Mouse (Mus musculus) right cerebral cortex, adult 2 months (tissue): ENCODE results near the gene Eif4a3.
"Not testable (repeated sequence)": the region's sequence is repeated elsewhere in the genome, so short reads cannot be mapped to it uniquely, and the experiment has no call there.

Experiments
- DNase-seq, 2 experiments: peaks; one replicate each; pipeline ENCODE4 v3.0.0; 2021 to 2022; ENCODE audit warnings: low spot score in 2 of 2

Eif4a3 gene

DNA sequence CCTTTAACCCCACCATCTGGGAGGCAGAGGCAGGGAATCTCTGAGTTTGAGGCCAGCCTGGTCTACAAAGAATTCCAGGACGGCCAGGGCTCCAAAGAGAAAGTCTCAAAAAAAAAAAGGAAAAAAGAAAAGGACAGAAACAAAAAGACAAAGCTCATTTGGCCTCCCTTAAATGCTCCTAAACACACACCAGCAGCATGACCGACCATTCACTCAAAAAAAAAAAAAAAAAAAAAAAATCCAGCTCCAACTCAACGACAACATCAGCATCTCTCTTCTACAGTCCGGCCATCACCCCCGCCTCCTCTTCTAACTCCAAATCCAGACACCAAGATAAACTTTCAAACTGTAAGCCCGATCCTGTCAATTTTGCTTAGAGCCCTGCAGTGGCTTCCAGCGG lies 972 bp downstream of the Eif4a3 start:
- no peak for DNase-seq

DNA sequence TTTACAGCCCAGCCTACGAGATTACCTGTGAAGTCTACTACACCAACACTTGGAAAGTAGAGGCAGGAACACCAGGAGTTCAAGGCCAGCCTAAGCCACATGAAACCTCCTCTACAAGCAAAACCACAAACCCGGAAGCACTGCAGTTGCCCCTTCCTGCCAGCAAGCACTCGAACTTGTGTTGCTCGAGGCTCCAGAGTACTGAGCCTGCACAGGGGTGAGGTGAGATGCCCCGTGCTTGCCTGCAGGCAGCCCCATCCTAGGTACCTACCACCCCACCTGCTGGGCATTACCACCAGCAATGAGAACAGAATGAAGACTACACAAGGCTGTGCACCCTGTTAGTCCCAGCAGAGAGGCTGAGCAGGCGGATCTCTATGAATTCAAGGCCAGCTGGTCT lies 1.9 kb downstream of the Eif4a3 start:
- DNase-seq = no peak

DNA sequence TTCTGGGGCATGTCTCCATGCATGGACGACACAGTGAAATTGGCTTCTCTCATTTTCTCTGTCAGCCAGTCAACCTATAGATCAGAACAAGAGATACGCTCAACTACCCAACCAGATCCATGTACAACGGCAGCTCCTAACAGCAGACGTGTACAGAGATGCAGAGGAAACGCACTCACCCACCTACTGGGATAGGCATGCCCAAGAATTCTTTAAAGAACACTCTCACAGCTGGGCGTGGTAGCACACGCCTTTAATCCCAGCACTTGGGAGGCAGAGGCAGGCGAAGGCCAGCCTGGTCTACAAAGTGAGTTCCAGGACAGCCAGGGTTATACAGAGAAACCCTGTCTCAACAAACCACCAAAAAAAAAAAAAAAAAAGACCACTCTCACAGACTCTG lies 7.0 kb downstream of the Eif4a3 start:
- DNase-seq = not testable (repeated sequence)

DNA sequence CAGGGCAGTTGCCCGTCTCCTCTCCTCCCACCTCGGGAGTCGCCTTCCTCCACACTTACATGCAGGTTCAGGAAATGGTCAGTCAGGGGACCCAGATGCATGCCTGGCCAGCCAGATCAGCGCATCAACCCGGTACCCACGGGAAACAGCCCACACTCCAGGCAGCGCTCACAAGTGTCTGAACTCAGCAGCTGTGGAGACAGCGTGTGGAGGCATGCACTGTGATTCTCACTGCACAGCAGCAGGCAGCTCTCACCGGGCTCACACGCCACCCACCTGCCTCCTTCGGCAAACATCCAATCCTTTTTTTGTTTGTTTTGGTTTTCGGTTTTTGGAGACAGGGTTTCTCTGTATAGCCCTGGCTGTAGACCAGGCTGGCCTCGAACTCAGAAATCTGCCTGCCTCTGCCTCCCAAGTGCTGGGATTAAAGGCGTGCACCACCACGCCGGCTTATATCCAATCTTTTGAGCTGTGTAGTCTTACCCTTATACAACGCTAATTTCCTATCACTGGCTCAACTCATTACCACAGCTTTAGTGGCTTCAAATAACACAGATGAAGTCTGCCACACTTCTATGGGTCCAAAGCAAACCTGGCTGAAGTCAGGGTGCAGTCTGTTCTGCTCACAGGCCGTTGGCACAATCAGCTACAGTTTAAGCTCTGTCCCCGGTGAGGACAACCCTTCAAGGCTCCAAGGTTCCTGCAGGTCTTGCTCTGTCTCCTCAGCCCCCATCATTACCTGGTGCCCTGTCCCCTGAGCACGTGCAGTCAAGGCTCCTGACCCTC lies 12.5 kb downstream of the Eif4a3 start:
- DNase-seq = peak; percentile 32 to 43

DNA sequence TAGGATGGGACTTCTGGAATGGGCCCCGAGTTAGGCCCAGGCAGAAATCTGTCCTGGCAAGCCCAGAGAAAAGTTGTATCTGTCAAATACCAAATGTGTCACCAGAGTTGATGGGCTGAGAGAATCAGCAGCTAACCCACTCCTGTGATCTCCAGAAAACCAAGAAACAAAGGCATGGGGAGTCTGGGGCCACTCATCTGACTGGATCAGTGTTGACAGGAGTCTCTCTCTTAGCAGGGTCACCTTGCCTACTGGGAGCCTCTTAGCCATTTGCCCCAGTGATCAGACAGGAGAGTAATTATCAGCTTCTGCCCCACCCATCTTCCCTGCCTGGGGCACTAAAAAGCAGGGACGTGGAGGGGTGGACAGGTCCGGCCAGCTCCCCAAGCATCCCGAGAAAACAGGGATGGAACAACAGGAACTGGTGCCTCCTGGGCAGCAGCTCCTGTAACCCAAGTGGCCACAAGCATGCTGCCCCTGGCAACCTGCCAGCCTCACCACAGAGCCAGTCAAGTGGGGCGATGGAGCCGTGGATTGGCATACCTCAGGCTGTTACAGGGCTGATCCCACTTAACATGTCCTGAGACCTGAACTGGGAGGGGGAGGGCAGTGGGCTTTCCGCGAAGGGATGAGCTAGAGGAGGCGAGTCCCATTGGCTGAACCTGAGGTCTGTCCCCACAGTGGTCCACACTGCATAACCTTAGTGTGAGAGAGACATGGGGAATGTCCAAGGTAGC lies 13.9 kb downstream of the Eif4a3 start:
- no peak for DNase-seq

DNA sequence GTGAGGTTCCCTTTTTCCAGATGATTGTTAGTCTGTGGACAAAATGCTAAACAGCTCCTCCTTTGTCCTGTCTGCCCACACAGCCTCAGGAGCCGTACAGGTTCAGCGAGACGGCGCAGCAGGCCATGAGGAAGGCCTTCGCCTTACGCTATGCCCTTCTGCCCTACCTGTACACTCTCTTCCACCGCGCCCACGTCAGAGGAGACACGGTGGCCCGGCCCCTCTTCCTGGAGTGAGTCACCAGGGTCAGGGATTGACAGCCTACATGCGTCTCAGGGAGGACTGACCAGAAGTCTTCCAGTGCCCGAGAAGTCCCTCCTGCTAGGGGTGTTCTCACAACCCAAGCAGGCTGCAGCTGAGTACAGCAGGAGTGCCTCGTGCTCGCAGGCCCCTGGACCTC lies 18.9 kb downstream of the Eif4a3 start:
- no peak for DNase-seq

DNA sequence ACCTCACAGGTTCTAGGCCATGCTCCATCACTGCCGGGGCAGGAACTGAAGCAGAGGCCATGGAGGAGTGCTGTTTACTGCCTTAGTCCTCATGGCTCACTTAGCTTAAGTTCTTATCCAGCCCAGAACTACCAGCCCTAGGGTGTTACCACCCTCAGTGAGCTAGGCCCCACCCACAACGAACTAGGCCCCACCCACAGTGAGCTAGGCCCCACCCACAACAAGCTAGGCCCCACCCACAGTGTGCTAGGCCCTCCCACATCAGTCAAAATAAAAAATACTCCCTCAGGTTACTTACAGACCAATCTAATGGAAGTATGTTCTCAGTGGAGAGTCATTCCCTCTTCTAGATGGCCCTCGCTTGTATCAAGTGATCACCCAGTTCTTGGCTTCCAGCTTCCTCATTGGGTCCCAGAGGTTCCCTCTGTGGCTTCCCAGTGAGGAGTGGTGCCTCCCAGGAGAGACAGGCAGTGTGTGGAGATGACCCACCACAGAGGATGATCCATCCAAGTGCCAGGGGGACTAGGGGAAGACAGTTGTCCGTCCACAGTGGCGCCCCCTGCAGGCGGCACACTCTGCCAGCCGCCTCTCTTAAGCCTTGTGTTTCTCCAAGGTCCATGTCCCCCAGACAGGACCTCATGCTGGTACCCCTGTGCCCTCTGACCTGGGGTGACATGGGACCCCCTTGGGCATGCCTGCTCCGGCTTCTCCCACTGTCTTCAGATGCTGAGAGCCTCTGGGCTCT lies 26.5 kb downstream of the Eif4a3 start:
- DNase-seq = no peak

DNA sequence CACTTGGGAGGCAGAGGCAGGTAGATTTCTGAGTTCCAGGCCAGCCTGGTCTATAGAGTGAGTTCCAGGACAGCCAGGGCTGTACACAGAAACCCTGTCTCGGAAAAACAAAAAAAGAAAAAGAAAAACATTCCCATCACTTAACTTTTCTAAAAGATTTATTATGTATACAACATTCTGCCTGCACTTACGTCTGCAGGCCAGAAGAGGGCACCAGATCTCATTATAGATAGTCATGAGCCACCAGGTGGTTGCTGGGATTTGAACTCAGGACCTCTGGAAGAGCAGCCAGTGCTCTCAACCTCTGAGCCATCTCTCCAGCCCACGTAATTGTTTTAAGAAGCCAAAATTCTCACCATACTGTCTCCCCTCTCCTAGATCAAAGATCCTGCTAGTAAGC lies 27.4 kb downstream of the Eif4a3 start:
- DNase-seq = not testable (repeated sequence)

DNA sequence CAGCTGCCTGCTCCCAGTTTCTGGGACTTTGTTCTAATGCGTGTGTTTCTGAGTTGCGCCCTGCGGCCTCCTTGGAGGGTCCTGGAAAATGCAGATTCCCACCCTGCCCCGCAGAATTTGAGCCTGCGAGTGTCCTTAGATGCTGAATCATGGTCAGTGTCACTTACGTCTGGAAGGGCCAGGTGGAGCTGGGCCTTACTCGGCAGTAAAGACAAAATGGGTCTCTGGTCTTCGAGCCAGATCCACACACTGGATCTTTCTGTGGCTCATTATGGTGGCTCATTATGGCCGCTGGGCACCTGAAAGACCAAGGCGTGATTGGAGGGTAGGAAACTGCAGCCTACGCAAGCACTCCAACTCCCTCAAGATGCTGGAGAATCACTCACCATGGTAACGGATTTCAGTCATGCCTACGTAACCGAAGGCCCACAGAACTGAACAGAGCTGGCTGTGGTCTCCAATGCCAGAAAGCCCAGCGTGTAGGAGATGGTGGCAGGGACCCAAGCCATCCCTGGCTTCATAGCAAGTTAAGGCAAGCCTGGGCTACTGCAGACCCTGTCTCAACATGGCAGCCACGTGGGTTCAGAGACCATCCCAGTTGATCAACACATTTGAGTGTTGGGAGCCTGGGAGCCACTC lies 31.2 kb downstream of the Eif4a3 start:
- DNase-seq = peak; percentile 66 to 82

DNA sequence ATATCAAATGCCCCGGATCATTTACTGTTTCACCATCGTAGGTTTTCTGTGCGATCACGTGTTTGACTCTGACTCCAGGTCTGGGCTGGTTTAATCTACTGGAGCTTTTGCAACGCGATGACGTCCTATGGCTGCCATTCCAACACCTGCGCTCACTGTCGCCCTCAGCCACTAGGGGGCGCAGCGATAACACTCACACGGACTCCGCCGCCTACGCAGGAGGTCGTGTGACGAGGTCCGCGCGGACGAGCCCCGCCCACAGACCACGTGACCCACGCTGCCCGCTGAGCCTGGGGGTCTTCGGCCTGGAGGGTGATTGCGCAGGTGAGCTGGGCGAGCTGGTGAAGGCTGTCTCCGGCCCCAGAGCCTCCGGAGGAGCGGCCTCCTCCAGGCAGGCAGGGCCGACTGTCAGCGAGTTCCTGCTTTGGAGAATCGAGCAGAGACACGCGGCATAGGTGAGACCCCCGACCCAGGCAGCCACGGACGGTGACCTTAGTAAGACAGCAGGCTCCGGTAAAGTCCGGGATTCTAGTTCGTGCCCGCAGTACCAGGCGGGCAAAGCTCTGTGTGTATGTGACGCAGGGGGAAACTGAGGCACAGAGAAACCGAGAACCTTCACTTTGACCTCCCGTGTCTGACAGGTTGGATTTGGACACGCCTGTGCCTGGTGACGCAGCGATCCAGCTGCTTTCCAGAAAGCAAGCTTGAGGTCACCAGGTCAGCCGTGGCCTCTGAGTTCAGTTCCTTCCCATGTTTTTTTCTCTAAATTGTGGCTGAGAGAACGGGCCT lies 31.9 kb downstream of the Eif4a3 start, which contains the start of gene Gaa:
TSS of gene Gaa (plus strand) at position 120 of the 789 bp plus-strand sequence.
- DNase-seq = peak; percentile 98 to 99

DNA sequence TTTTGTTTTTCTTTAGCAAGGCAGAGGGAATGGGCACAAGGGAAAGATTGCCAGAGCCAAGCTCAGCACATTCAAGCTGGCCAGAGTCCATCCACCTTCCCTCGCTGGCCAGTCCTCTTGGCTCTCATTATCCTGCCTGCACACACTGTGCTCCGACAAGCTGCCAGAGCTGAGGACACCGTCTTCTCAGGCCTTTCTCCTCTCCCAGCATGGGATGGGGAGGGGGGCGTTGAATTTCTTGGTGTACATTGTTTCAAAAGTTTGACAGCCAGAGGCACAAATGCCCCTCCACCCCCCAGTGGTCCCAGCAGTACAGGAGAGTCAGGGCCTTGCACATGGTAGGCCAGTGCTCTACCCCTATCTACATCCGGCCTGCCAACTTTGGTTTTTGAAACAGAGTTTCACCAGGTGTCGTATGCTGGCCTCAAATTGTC lies 32.6 kb downstream of the Eif4a3 start:
- peak in 1 of 2 experiments; percentile 40 for DNase-seq

DNA sequence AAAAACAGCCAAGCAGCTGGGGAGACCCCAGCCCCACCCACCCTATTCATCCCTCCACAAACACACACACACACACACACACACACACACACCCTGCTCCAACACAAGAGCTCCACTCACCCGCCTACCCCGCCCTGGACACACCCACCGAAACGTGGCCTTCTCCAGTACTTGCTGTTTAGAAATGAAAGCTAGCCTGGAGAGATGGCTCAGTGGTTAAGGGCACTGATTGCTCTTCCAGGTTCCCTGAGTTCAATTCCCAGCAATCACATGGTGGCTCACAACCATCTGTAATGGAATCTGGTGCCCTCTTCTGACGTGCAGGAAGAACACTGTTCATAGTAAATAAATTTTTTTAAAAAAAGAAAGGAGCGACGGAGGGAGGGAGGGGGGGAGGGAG lies 34.1 kb downstream of the Eif4a3 start:
- no peak for DNase-seq

DNA sequence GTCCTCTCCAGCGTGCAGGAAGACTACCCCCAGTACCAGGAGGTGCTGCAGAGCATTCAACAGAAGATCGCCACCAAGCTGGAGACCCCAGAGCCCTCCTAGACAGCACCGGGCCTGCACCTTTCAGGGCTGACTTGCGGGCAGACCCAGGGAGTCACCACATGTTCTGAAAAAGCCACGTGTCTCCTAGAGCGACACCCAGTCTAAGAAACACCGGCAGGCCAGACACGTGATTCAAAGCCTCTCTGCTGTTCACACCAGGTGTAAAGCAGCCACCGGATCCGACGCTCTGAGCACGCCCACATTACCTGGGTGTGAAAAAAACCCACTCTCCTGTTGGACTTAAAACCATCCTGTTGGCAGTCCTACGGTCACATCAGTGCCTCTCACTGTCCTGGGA lies 35.5 kb downstream of the Eif4a3 start:
- DNase-seq = no peak

DNA sequence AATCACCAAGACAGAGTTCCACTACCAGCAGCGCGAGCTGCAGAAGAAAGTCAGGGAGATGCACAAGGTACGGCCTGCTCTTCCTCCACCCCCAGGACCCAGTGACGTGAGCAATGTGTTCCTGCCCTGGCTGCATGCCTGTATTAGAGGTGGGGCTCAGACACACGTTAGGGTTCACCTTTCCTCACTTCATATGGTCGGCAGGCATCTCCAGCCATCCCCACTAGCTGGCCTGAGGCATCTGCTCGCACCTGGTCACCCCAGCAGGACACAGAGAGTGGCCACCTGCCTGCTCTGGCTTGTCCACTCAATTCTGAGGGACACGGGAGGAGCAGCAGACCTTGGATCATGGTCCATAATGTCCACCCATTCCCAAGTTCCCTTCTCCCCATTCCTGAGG lies 39.9 kb downstream of the Eif4a3 start:
- DNase-seq = no peak

DNA sequence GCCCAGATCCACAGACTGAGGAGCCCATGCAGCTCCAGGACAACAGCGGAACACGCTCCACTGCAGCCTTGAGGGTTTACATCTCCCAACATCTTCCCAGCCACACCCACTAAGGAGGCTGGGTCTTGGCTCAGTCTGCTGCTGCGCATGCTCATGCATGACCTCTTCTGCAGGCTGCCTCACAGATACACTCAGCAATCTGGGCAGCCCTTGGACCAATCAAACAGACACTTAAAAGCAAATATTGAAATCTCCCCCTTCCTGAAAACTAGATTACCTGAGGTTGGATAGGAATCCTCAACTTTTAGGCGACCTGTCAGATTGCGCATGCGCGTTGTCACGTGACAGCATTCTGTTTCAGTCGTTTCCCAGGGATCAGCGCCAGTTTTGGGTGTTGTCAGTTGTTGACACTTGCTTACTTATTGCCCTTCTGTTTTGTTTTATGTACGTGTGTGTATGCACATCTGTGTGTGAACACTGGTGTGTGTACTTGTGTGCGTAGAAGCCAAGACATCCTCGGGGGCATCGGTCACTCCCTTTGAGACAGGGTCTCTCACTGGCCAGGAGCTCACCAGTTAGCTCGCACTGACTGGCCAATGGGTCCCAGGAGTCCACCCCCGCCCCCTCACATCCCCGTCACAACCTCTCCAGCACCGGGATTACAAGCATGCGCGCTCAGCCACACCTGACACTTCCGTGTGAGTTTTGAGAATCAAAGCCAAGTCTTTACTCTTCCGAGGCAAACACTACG lies 41.1 kb downstream of the Eif4a3 start:
- DNase-seq = peak; percentile 60 to 77

DNA sequence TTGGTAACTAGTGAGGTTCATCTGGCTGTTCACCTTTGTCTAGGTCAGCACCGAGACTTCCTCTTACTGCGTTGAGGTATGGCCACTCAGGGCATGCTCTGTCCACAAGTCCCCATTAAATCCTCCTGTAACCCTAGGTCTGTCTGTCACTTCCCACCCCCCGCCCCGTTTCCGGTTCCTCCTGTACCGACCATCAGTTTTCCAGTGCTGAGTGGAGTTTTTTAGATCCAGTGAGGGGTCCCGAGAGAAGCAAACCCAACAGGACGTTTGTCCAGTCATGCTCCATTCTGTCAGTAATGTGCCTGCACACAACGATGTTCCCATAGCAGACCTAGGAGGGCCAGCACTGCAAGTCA lies 41.7 kb downstream of the Eif4a3 start:
- DNase-seq = no peak

DNA sequence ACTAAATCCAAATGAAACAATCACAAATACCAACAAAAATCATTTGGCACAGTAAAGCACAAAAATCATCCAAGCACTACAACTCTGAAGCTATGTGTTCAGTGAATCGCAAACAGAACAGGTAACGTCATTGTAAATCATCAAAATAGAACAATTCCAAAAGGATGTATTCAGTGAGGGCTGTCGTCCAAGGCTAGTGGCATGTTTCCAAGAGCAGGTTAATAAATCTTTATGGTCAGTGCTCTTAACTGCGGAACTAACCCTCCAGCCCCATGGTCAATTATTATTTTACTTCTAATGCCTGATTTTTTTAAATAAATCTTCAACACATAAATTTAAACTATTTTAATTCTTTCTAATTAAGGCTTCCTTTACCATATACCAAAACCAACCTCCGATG lies 43.3 kb downstream of the Eif4a3 start:
- DNase-seq = not testable (repeated sequence)

DNA sequence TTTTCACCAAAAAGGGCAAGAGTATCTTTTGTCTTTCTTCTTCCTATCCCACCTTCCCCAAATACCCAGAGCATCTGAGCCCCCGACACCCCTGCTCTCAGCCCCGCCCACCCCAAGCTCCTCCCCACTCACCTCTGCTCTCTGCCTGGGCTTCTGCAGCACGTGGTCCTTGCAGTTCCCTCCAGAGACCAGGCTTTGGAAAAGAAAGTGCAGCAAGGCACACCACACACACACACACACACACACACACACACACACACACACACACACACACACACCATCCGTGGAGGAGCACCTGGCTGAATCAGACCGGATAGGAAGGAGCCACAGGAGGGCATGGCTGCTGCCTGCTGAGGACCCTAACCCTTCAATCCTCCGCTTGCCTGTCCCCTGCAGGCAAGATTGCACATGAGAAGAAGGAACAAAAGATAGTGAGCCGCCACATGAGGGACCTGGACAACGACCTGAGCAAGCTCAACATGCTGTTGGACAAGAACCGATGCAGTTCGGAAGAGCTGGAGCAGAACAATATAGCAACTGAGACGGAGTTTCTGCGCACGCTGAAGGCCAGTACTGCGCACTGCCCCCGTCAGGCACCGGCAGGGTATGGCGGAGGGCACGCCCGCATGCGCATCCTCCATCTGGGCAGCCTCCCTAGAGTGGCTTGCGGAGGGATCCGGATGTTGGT lies 46.9 kb downstream of the Eif4a3 start:
- DNase-seq = peak in 1 of 2 experiments; percentile 38

DNA sequence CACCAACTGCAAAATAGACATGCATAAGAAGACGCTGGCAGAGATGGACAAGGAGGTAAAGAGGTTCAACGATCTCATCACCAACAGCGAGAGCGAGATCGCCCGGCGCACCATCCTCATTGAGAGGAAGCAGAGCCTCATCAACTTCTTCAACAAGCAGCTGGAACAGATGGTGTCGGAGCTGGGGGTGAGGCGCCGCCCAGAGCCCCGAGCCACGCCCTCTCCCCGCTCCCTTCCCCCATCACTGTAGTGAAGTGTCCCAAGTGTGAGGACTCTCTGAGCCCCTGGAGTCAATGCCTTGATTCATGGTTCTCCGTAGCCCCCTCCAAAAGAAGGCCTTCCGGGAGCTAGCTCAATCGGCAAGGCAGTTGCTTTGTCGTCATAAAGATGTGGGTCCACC lies 48.9 kb downstream of the Eif4a3 start:
- DNase-seq = no peak

DNA sequence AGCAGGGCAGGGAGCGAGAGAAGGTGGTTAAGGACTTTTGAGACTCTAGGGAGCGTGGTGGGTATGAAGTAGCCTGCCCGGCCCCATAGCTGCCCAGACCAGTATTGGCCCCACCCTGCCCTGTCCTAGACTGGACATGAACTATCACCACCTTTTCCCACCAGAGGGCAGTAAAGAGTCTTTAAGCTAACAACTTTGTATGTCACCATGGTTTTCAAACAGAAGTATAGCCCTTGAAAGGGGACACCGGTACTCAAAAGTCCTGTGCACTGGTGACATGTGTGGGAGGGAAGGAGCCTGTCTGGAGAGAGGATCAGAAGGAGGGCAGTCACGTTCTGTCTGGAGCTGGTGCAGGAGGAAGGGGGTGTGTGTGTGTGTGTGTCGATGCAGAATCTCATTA lies 50.9 kb downstream of the Eif4a3 start:
- peak; percentile 42 to 48 for DNase-seq
